Mouse (Mus musculus): ENCODE results near the gene Srprb. TPM values are rescaled to one million over a fixed set of nuclear protein-coding genes. Genes with fewer than 3 reads are reported as not detected.

The Srprb gene
- polyA plus RNA-seq, 1 experiment from 2014 or later, result 62.0 TPM

Other genes starting within 250 kb of the Srprb start
- gene Slco2a1, start 213.4 kb downstream of the Srprb start, polyA plus RNA-seq (2016; fragmentation: Nextera tagmentation; extraction: Ambion mirVana), result 0.44 and 0.45 TPM in 2 replicates
- gene Rab6b, start 90.3 kb downstream of the Srprb start, polyA plus RNA-seq (2016; fragmentation: Nextera tagmentation; extraction: Ambion mirVana), result 17.0 and 29.0 TPM in 2 replicates
- not detected in 2 replicates for gene Gm20425, start 28.2 kb upstream of the Srprb start, polyA plus RNA-seq (2016; fragmentation: Nextera tagmentation; extraction: Ambion mirVana)
- 17.2 and 27.2 TPM in 2 replicates for gene Trf, start 28.3 kb upstream of the Srprb start, polyA plus RNA-seq (2016; fragmentation: Nextera tagmentation; extraction: Ambion mirVana)
- gene 1300017J02Rik, start 102.9 kb upstream of the Srprb start, polyA plus RNA-seq (2016; fragmentation: Nextera tagmentation; extraction: Ambion mirVana), result 3.1 and 4.4 TPM in 2 replicates
- 55.9 and 81.8 TPM in 2 replicates for gene Topbp1, start 103.1 kb upstream of the Srprb start, polyA plus RNA-seq (2016; fragmentation: Nextera tagmentation; extraction: Ambion mirVana)
- 150 and 153 TPM in 2 replicates for gene Cdv3, start 163.7 kb upstream of the Srprb start, polyA plus RNA-seq (2016; fragmentation: Nextera tagmentation; extraction: Ambion mirVana)